Mouse (Mus musculus) kidney, adult 10 weeks (tissue): ENCODE data around the gene Cotl1. TPM values are rescaled to one million over a fixed set of nuclear protein-coding genes. Genes with fewer than 3 reads are reported as not detected.

ENCODE experiments used
- polyA plus RNA-seq: library from polyadenylated mRNA; stranded (reverse); fragments of 350-450 nt; fragmentation: Illumina TruSeq; extraction: RNeasy Lipid Tissue Mini Kit (QIAGEN cat#74804); gene quantifications from one replicate; pipeline ENCODE4 v1.2.3, GENCODE M21; 2014; ENCODE audit warnings: low read depth, low replicate concordance

The Cotl1 gene
- 3.4 TPM for polyA plus RNA-seq

GRCm38 (mm10) chr8:119840275-119840808, at the start of gene Cotl1:
Gene Cotl1, minus strand, starts transcription at chr8:119840544.

GRCm38 (mm10) chr8:119861706-119862389, 21.5 kb upstream of the Cotl1 start, which contains the start of gene Klhl36:
Gene Klhl36, plus strand, starts transcription at chr8:119862266.

GRCm38 (mm10) chr8:119778263-119778662, 62.1 kb downstream of the Cotl1 start, which contains the start of gene Tldc1:
Gene Tldc1, minus strand, starts transcription at chr8:119778416.

Other genes starting within 250 kb of the Cotl1 start
- gene Taf1c, start 235.3 kb downstream of the Cotl1 start, polyA plus RNA-seq, result not detected
- gene Adad2, start 227.8 kb downstream of the Cotl1 start, polyA plus RNA-seq, result not detected
- not detected for gene Kcng4, start 204.9 kb downstream of the Cotl1 start, polyA plus RNA-seq
- gene Wfdc1, start 174.2 kb downstream of the Cotl1 start, polyA plus RNA-seq, result 0.44 TPM
- gene Atp2c2, start 140.5 kb downstream of the Cotl1 start, polyA plus RNA-seq, result not detected
- 2.0 TPM for gene Tldc1, start 62.1 kb downstream of the Cotl1 start, polyA plus RNA-seq
- not detected for gene Klhl36, start 21.7 kb upstream of the Cotl1 start, polyA plus RNA-seq
- 37.6 TPM for gene Usp10, start 69.8 kb upstream of the Cotl1 start, polyA plus RNA-seq
- gene Gm20388, start 70.3 kb upstream of the Cotl1 start, polyA plus RNA-seq, result 3.9 TPM
- gene Crispld2, start 151.9 kb upstream of the Cotl1 start, polyA plus RNA-seq, result 4.6 TPM